Mouse (Mus musculus) liver, embryonic 11.5 days (tissue): ENCODE results near the gene Pih1d3. TPM values are rescaled to one million over a fixed set of nuclear protein-coding genes. Genes with fewer than 3 reads are reported as not detected.

Experiments used
- ATAC-seq: fragments of 200-750 bp; cut with Nextera tagmentation; replicated peaks from 2 replicates; pipeline ENCODE4 v1.8.0; 2017; ENCODE audit warnings: moderate number of reproducible peaks, mild to moderate bottlenecking, moderate TSS enrichment, moderate library complexity; ENCODE audit not compliant: low FRiP score
- DNase-seq: peaks from one replicate; pipeline ENCODE4 v3.0.0-alpha.2; 2017; ENCODE audit warnings: low spot score
- H3K27ac ChIP-seq: fragments of 300-500 bp; sonication (generic); 2 replicates; pipeline ENCODE4 v1.5.1; 2014; ENCODE audit warnings: mild to moderate bottlenecking, low read depth, low read length, control low read depth
- H3K27me3 ChIP-seq: fragments of 300-500 bp; sonication (generic); replicated peaks from 2 replicates; pipeline ENCODE4 v1.6.1; 2014; ENCODE audit warnings: low read length, mixed read lengths; ENCODE audit not compliant: control insufficient read depth, insufficient read depth
- H3K36me3 ChIP-seq: fragments of 300-500 bp; sonication (generic); 2 replicates; pipeline ENCODE4 v1.6.1; 2014; ENCODE audit warnings: mild to moderate bottlenecking, low read length, moderate library complexity, mixed read lengths; ENCODE audit not compliant: control insufficient read depth, insufficient read depth
- H3K4me1 ChIP-seq: fragments of 300-500 bp; sonication (generic); replicated peaks from 2 replicates; pipeline ENCODE4 v1.6.1; 2014; ENCODE audit warnings: low read length, mixed read lengths; ENCODE audit not compliant: control insufficient read depth, insufficient read depth
- H3K4me2 ChIP-seq: fragments of 300-500 bp; sonication (generic); 2 replicates; pipeline ENCODE4 v1.6.1; 2014; ENCODE audit warnings: mild to moderate bottlenecking, control low read depth, moderate library complexity
- H3K4me3 ChIP-seq: fragments of 300-500 bp; sonication (generic); 2 replicates; pipeline ENCODE4 v1.5.1; 2014; ENCODE audit warnings: low read depth, low read length, control low read depth
- H3K9ac ChIP-seq: fragments of 300-500 bp; sonication (generic); 2 replicates; pipeline ENCODE4 v1.6.1; 2014; ENCODE audit warnings: low read depth, low read length, control low read depth
- H3K9me3 ChIP-seq: fragments of 300-500 bp; sonication (generic); 2 replicates; pipeline ENCODE4 v1.6.1; 2016; ENCODE audit warnings: low read length, inconsistent platforms, mixed read lengths; ENCODE audit not compliant: control insufficient read depth
- WGBS: fragments of 180-500 bp; shearing (Covaris S2); extraction: QIAGEN DNeasy Blood & Tissue Kit; methylation state at CpG from one replicate; pipeline ENCODE4 v1.1.7; 2014; 5-methylcytosine and 5-hydroxymethylcytosine counted together
- polyA plus RNA-seq: library from polyadenylated mRNA; unstranded; fragments of >200 nt; fragmentation: Nextera tagmentation; extraction: Ambion mirVana; gene quantifications from 2 replicates; pipeline ENCODE4 v1.2.1, GENCODE M21; 2014

Gene Pih1d3
- polyA plus RNA-seq, 1 experiment from 2014 or later = not detected

GRCm38 (mm10) chr1:31205770-31206169 is 16.9 kb upstream of the Pih1d3 start:
- no peak overlapping the region for H3K27ac ChIP-seq
- H3K9me3 ChIP-seq = no peaks in the 10 kb centered on the region
- H3K36me3 ChIP-seq = no peaks in the 10 kb centered on the region
- DNase-seq (no peak), ATAC-seq (no peak)
- WGBS = 80% methylated on average over 3 of the region's 3 CpGs
- H3K4me3 ChIP-seq = no peak overlapping the region
- H3K4me1 ChIP-seq = no peaks in the 10 kb centered on the region
- no peak overlapping the region for H3K9ac ChIP-seq
- no peaks in the 10 kb centered on the region for H3K27me3 ChIP-seq
- H3K4me2 ChIP-seq = no peak overlapping the region

- Histone ChIP-seq H3K27ac (no peak overlapping the region), H3K9me3 (no peaks in the 10 kb centered on the region), H3K9ac (no peak overlapping the region), H3K4me3 (no peak overlapping the region), H3K4me1 (no peaks in the 10 kb centered on the region), H3K36me3 (no peaks in the 10 kb centered on the region), H3K27me3 (no peaks in the 10 kb centered on the region), H3K4me2 (no peak overlapping the region)
- ATAC-seq (no peak), DNase-seq (no peak)
- WGBS = 2% methylated on average over 5 of the region's 5 CpGs
These were observed 12.5 kb upstream of the Pih1d3 start for GRCm38 (mm10) chr1:31210144-31210543.

- Histone ChIP-seq H3K36me3 (no peaks in the 10 kb centered on the region), H3K4me2 (no peak overlapping the region), H3K9ac (no peak overlapping the region), H3K9me3 (no peaks in the 10 kb centered on the region), H3K4me1 (no peaks in the 10 kb centered on the region), H3K4me3 (no peak overlapping the region), H3K27ac (no peak overlapping the region), H3K27me3 (no peaks in the 10 kb centered on the region)
- WGBS = 85% methylated on average over 1 of the region's 1 CpGs
- ATAC-seq = no peak
- DNase-seq = no peak
These were observed 7.8 kb upstream of the Pih1d3 start for GRCm38 (mm10) chr1:31214831-31215230.

GRCm38 (mm10) chr1:31220599-31221250 is 1.9 kb upstream of the Pih1d3 start:
- ATAC-seq (no peak), DNase-seq (no peak)
- Histone ChIP-seq H3K9me3 (no peaks in the 10 kb centered on the region), H3K27ac (no peak overlapping the region), H3K27me3 (no peaks in the 10 kb centered on the region), H3K4me1 (no peaks in the 10 kb centered on the region), H3K4me3 (no peak overlapping the region), H3K36me3 (no peaks in the 10 kb centered on the region), H3K4me2 (no peak overlapping the region), H3K9ac (no peak overlapping the region)
- 85% methylated on average over 4 of the region's 4 CpGs for WGBS

- Histone ChIP-seq H3K4me1 (no peaks in the 10 kb centered on the region), H3K27me3 (no peaks in the 10 kb centered on the region), H3K9me3 (no peaks in the 10 kb centered on the region), H3K36me3 (no peaks in the 10 kb centered on the region), H3K4me2 (no peak overlapping the region), H3K9ac (no peak overlapping the region), H3K4me3 (no peak overlapping the region), H3K27ac (no peak overlapping the region)
- DNase-seq (no peak), ATAC-seq (no peak)
These were observed 10.8 kb downstream of the Pih1d3 start for GRCm38 (mm10) chr1:31233319-31234036.

- no peaks in the 10 kb centered on the region for H3K36me3 ChIP-seq
- peaks cover 3% of the 10 kb centered on the region; the same call in 1 of the 2 replicates for H3K9me3 ChIP-seq
- no peak overlapping the region for H3K27ac ChIP-seq
- no peak for ATAC-seq
- H3K9ac ChIP-seq = no peak overlapping the region
- no peaks in the 10 kb centered on the region for H3K27me3 ChIP-seq
- WGBS = 59% methylated on average over 10 of the region's 10 CpGs
- H3K4me2 ChIP-seq = no peak overlapping the region
- no peak for DNase-seq
- no peak overlapping the region for H3K4me3 ChIP-seq
- no peaks in the 10 kb centered on the region for H3K4me1 ChIP-seq
These were observed 37.7 kb downstream of the Pih1d3 start for GRCm38 (mm10) chr1:31260218-31260923.

Other genes starting within 250 kb of the Pih1d3 start
- gene AC153137.1, start 244.9 kb upstream of the Pih1d3 start, polyA plus RNA-seq = not detected in 2 replicates
- gene Lgsn, start 46.4 kb upstream of the Pih1d3 start, polyA plus RNA-seq = not detected in 2 replicates
- gene 4931428L18Rik, start 154 bp upstream of the Pih1d3 start, polyA plus RNA-seq = not detected in 2 replicates